Mouse (Mus musculus) heart, embryonic 15.5 days (tissue): Measurements from ENCODE around the gene Gapt. TPM values are rescaled to one million over a fixed set of nuclear protein-coding genes. Genes with fewer than 3 reads are reported as not detected.

Experiments used
- ATAC-seq: fragments of 200-750 bp; cut with Nextera tagmentation; replicated peaks from 2 replicates; pipeline ENCODE4 v1.8.0; 2017; ENCODE audit warnings: low read depth, moderate TSS enrichment; ENCODE audit not compliant: insufficient number of reproducible peaks, insufficient read depth, low FRiP score
- H3K27ac ChIP-seq: fragments of 300-500 bp; sonication (generic); 2 replicates; pipeline ENCODE4 v1.5.1; 2015; ENCODE audit warnings: mild to moderate bottlenecking, inconsistent platforms
- H3K27me3 ChIP-seq: fragments of 300-500 bp; sonication (generic); 2 replicates; pipeline ENCODE4 v1.6.1; 2015; ENCODE audit warnings: inconsistent platforms
- H3K36me3 ChIP-seq: fragments of 300-500 bp; sonication (generic); 2 replicates; pipeline ENCODE4 v1.6.1; 2015; ENCODE audit warnings: mild to moderate bottlenecking, inconsistent platforms
- H3K4me1 ChIP-seq: fragments of 300-500 bp; sonication (generic); replicated peaks from 2 replicates; pipeline ENCODE4 v1.6.1; 2015; ENCODE audit warnings: inconsistent platforms
- H3K4me2 ChIP-seq: fragments of 300-500 bp; sonication (generic); 2 replicates; pipeline ENCODE4 v1.6.1; 2015; ENCODE audit warnings: inconsistent platforms, mild to moderate bottlenecking, moderate library complexity
- H3K4me3 ChIP-seq: fragments of 300-500 bp; sonication (generic); 2 replicates; pipeline ENCODE4 v1.5.1; 2015; ENCODE audit warnings: mild to moderate bottlenecking, inconsistent platforms
- H3K9ac ChIP-seq: fragments of 300-500 bp; sonication (generic); 2 replicates; pipeline ENCODE4 v1.6.1; 2015; ENCODE audit warnings: mild to moderate bottlenecking, inconsistent platforms
- H3K9me3 ChIP-seq: fragments of 300-500 bp; sonication (generic); replicated peaks from 2 replicates; pipeline ENCODE4 v1.6.1; 2016; ENCODE audit warnings: inconsistent platforms
- WGBS: fragments of 180-500 bp; shearing (Covaris S2); methylation state at CpG from one replicate; pipeline ENCODE4 v1.1.7; 2015; ENCODE audit warnings: mixed read lengths; 5-methylcytosine and 5-hydroxymethylcytosine counted together
- polyA plus RNA-seq: library from polyadenylated mRNA; unstranded; fragments of >200 nt; fragmentation: Nextera tagmentation; extraction: Ambion mirVana; gene quantifications from 2 replicates; pipeline ENCODE4 v1.2.1, GENCODE M21; 2015

Gapt gene
- polyA plus RNA-seq, 1 experiment from 2014 or later, result 0.14 TPM

DNA sequence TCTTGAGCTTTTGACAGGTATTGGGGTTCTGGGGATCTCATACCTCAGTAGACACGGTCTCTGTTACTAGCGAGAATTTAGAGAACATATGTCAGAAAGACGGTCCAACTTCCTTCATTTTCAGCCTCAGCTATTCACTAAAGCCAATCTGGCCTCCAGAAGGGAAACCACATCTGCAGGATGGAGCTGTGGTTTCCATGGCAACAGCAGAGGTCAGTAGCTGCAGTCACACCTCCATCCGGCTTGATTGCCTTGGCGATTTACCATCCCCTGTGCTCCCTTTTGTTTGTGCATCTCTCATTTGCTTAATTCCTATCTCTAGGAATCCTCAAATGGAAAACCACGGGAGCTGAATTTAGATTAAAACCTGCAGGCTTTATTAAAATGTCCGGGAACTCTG is 10.3 kb downstream of the Gapt start:
- H3K9ac ChIP-seq, result no peak overlapping the region
- no peak overlapping the region for H3K27ac ChIP-seq
- 62% methylated on average over 7 of the region's 7 CpGs for WGBS
- H3K27me3 ChIP-seq, result no peaks in the 10 kb centered on the region
- no peak for ATAC-seq
- no peak overlapping the region for H3K4me2 ChIP-seq
- no peaks in the 10 kb centered on the region for H3K36me3 ChIP-seq
- no peaks in the 10 kb centered on the region for H3K4me1 ChIP-seq
- no peak overlapping the region for H3K4me3 ChIP-seq
- H3K9me3 ChIP-seq, result no peaks in the 10 kb centered on the region

DNA sequence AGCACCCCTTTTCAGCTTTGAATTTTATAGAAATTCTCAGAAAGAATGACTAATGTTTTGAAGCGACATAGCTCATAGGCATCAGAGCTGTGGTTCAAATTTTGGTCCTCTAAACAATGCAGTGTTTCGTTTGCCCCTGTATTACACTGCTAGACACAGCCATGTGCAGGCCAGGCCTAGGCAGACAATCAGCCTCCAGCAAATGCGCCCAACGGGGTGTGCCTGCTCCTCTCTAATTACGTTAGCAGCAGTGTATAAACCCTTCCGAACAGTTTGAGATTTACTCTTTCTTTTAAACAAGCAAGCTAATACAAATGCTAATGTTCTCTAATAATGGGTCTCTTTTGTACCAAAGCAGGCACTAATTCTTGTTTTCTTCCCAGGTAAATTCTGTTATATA is 14.4 kb downstream of the Gapt start:
- Histone ChIP-seq H3K4me2 (no peak overlapping the region), H3K27ac (no peak overlapping the region), H3K4me3 (no peak overlapping the region), H3K9ac (no peak overlapping the region), H3K36me3 (no peaks in the 10 kb centered on the region), H3K4me1 (no peaks in the 10 kb centered on the region), H3K9me3 (no peaks in the 10 kb centered on the region), H3K27me3 (no peaks in the 10 kb centered on the region)
- WGBS, result 79% methylated on average over 6 of the region's 6 CpGs
- ATAC-seq, result no peak

DNA sequence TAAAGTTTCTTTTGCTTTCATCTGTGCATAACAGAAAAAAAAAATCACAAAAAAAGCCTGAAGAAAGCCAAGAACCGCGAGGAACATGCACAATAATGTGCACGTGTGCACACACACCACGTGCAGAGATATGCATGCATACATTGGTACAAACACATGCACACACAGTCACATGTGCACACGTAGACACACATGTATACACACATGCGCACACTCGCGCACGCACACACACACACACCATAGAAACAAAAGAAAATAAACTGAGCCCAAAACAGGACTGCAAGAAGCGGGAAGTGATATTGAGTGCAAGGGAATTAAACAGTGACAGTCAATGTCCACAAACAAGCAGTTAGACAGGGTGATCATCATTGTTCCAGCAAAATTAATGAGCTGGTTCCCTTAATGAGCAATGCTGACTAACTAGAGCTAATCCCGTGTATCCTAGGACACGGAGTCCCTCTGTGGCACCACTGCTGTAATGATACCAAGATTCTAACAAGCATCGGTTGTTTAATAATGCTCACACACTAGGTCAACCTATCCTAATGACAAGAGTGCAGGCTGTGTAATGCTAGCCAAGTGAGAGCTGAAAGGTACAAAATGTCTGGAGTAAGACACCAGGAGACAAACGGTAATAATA is 23.9 kb downstream of the Gapt start:
- H3K4me1 ChIP-seq, result no peaks in the 10 kb centered on the region
- WGBS, result 88% methylated on average over 14 of the region's 14 CpGs
- H3K27me3 ChIP-seq, result no peaks in the 10 kb centered on the region
- no peak for ATAC-seq
- H3K4me3 ChIP-seq, result no peak overlapping the region
- H3K4me2 ChIP-seq, result no peak overlapping the region
- no peak overlapping the region for H3K9ac ChIP-seq
- H3K27ac ChIP-seq, result no peak overlapping the region
- no peaks in the 10 kb centered on the region for H3K36me3 ChIP-seq
- H3K9me3 ChIP-seq, result no peaks in the 10 kb centered on the region

DNA sequence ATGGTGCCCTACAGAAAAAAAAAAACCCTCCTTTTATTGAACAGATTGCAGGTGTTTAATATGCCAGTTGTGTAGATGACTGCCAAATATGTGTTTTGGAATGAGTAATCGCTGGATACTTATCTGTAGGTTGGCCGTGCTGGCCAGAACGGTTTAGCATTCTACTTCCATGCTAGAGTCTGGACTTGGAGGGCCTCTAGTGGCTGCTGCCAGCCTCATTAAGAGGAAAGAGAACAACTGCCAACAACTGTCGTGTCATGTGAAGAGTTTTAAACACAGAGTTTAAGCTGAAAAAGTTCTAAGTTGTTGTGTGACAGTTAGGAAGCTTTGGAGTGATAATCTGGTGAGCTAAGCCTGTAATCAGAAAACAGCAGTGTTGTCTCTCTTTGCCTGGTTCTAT is 38.3 kb downstream of the Gapt start:
- H3K27ac ChIP-seq, result no peak overlapping the region
- no peaks in the 10 kb centered on the region for H3K27me3 ChIP-seq
- WGBS, result 29% methylated on average over 4 of the region's 4 CpGs
- H3K9ac ChIP-seq, result no peak overlapping the region
- no peaks in the 10 kb centered on the region for H3K4me1 ChIP-seq
- no peaks in the 10 kb centered on the region for H3K9me3 ChIP-seq
- no peak overlapping the region for H3K4me2 ChIP-seq
- no peaks in the 10 kb centered on the region for H3K36me3 ChIP-seq
- ATAC-seq, result no peak
- no peak overlapping the region for H3K4me3 ChIP-seq

DNA sequence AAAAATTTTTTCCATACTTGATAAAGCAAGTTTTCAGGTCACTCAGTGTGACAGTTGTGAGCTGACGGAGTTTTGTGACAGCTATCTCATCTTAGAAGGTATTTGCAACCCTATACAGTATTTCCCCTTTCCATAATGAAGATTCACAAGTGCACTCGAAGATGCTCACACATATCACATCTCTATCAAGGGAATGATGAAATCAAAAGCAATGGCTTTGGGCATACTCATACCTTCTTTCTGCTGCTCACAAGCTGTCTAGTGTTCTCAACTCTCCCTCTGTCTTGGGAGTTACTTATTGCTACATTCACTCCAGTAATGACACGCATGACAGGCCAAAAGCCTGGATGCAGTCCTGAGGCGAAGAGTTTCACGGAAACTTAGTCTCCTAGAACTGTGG is 49.8 kb downstream of the Gapt start:
- ATAC-seq, result no peak
- 78% methylated on average over 5 of the region's 5 CpGs for WGBS
- Histone ChIP-seq H3K27ac (no peak overlapping the region), H3K9me3 (no peaks in the 10 kb centered on the region), H3K4me1 (no peaks in the 10 kb centered on the region), H3K27me3 (no peaks in the 10 kb centered on the region), H3K9ac (no peak overlapping the region), H3K4me2 (no peak overlapping the region), H3K4me3 (no peak overlapping the region), H3K36me3 (no peaks in the 10 kb centered on the region)

Other genes with a start within 250 kb of the Gapt start
- 0.25 and 1.6 TPM in 2 replicates for gene Rab3c, start 76.2 kb downstream of the Gapt start, polyA plus RNA-seq
- 102 TPM in 2 replicates for gene Plk2, start 37.8 kb upstream of the Gapt start, polyA plus RNA-seq